Mouse (Mus musculus): ENCODE data around the gene Matk. TPM values are rescaled to one million over a fixed set of nuclear protein-coding genes. Genes with fewer than 3 reads are reported as not detected.
"Not testable (repeated sequence)": the region's sequence is repeated elsewhere in the genome, so short reads cannot be mapped to it uniquely, and the experiment has no call there.

The Matk gene
- polyA plus RNA-seq, 1 experiment from 2014 or later: 2.5 TPM

DNA sequence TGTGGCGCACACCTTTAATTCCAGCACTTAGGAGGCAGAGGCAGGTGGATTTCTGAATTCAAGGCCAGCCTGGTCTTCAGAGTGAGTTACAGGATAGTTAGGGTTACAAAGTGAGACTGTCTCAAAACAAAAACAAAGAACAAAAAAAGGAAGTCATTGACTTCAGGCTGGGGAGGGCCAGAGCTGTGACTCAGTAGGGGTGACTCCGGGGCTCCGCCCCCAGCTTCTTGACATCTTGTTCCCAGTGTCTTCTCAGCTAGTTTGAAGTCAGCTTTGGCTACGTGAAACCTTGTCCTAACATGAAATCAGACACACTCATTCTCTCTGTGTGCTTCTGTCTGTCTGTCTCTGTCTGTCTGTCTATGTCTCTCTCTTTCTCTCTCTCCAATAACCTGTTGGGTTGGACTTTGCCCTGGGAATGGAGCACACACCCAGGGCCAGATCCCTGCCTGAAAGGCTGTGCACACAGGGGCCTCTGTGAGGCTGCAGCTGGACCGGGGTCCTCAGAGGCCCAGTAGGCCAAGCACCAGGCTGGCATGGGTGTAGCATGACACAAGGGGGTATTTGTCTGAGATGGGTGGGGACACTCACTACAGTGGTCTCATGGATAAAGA, 31.2 kb upstream of the Matk start:
- Histone ChIP-seq H3K36me3 (ENCODE audit: control insufficient read depth, insufficient read depth, low read length) (peaks cover 2% of the 10 kb centered on the region; the same call in 1 of the 2 replicates), H3K4me1 (ENCODE audit: control insufficient read depth, insufficient read depth, low read length) (no peaks in the 10 kb centered on the region), H3K9ac (ENCODE audit: low read length) (no peak overlapping the region), H3K4me2 (no peak overlapping the region), H3K27me3 (ENCODE audit: control insufficient read depth, insufficient read depth, low read length) (no peaks in the 10 kb centered on the region), H3K4me3 (ENCODE audit: low read depth, low read length) (no peak overlapping the region), H3K9me3 (ENCODE audit: control insufficient read depth, low read length) (no peaks in the 10 kb centered on the region), H3K27ac (ENCODE audit: low read depth, low read length) (no peak overlapping the region)
- DNase-seq (ENCODE audit: low spot score, missing footprints) (no peak), ATAC-seq (ENCODE audit: low FRiP score) (no peak)
- WGBS: 92% methylated on average over 5 of the region's 5 CpGs

DNA sequence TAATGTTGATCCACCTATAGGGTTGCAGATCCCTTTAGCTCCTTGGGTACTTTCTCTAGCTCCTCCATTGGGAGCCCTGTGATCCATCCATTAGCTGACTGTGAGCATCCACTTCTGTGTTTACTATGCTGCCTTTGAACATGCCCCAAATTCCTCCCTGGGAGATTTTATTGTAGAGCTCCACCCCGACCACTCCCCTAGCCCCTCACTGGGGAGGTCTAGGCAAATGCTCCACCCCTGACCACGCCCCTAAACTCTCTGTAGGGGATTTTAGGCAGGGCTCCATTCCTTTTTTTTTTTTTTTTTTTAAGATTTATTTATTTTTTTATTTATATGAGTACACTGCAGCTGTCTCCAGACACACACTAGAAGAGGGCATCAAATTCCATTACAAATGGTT, 29.0 kb upstream of the Matk start:
- H3K4me3 ChIP-seq (ENCODE audit: low read depth, low read length); H3K9me3 ChIP-seq (ENCODE audit: control insufficient read depth, low read length); DNase-seq (ENCODE audit: low spot score, missing footprints); ATAC-seq (ENCODE audit: low FRiP score); H3K36me3 ChIP-seq (ENCODE audit: control insufficient read depth, insufficient read depth, low read length); H3K27me3 ChIP-seq (ENCODE audit: control insufficient read depth, insufficient read depth, low read length); H3K4me2 ChIP-seq; H3K4me1 ChIP-seq (ENCODE audit: control insufficient read depth, insufficient read depth, low read length); H3K27ac ChIP-seq (ENCODE audit: low read depth, low read length); H3K9ac ChIP-seq (ENCODE audit: low read length): not testable (repeated sequence)
- WGBS: 63% methylated on average over 2 of the region's 2 CpGs

DNA sequence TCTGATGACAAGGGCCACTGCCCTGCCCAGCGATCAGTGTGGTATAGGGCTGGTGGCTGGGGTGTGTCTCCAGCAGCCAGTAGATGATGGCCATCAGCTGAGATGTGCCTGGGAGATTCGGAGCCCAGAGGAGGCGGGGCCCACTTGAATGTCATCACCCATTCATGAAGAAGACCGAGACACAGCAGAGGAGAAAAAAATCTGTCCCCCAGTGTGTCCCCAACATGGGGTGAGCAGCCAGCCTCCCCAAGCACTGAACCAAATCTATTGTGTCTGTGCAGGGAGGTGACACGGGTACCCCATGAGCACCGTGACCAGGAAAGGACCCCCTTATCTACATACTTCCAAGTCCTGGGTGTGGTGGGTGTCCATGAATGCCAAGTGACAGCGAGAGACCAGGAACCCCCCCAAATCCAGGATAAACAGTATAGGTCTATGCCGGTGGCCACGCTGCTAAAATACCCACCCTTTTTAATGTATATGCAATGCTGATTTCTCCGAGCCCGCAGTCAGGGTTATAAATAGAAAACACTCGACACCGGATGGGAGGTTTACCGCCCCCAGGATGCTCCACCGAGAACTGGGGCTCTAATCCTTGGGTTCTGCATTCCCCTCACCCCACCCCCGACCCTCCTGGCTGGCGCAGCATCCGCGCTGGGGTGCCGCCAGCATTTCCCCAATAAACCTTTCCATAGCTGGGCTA, 22.8 kb upstream of the Matk start:
- Histone ChIP-seq H3K27me3 (ENCODE audit: control insufficient read depth, insufficient read depth, low read length) (no peaks in the 10 kb centered on the region; the same call in 1 of the 2 replicates), H3K9ac (ENCODE audit: low read length) (peak overlapping the region; percentile 76), H3K4me2 (peak overlapping the region; percentile 73), H3K4me3 (ENCODE audit: low read depth, low read length) (peak overlapping the region; percentile 51), H3K9me3 (ENCODE audit: control insufficient read depth, low read length) (no peaks in the 10 kb centered on the region), H3K4me1 (ENCODE audit: control insufficient read depth, insufficient read depth, low read length) (peaks cover 12% of the 10 kb centered on the region), H3K27ac (ENCODE audit: low read depth, low read length) (no peak overlapping the region), H3K36me3 (ENCODE audit: control insufficient read depth, insufficient read depth, low read length) (no peaks in the 10 kb centered on the region)
- ATAC-seq (ENCODE audit: low FRiP score): 0 out of 2 replicates have a peak, but pooled peaks have one; percentile 20
- peak; percentile 88 for DNase-seq (ENCODE audit: low spot score, missing footprints)
- WGBS: 11% methylated on average over 20 of the region's 20 CpGs

DNA sequence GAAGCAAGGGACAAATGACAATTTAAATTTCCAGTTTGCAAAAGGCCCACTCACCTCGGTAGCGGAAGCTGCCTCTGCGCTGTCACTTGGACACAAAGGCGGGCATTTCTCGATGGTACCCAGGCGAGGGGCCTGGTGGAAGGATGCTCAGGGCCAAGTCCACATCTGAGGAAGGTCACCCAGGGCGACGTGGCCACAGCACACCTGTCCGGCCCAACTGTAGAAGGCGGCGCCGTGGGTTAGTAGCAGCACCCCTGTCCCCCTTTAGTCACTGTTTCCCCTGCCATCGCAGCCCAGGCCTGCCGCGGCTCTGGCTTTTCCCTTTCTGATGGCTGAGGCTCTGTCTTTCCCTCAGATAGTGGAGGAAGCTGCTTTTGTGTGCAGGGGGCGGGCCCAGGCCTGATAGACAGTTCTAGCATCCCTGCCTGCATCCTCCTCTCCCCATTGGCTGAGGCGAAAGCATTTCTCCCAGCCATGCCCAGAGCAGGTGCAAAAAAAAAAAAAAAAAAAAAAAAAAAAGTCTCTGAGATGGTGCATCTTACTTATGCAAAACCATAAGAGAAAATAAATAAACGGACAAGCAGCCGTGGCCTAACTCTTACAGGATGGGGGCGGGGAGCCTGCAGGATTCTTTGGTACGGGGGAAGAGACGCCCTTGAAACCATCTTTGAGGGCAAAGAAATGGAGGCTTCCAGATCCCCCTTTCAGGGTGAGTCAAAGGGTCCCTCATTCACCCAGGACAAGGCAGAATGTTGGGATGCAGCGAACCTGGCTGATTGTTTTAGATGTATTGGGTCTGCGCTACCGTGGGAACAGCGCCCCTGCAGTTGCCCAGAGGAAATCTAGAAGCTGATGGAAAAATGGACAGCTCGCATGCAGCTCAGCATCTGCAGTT, 22.1 kb upstream of the Matk start, which contains the start of gene Atcay:
TSS of gene Atcay (minus strand) at position 396 of the 895 bp plus-strand sequence.
- DNase-seq (ENCODE audit: low spot score, missing footprints) (peak; percentile 94), ATAC-seq (ENCODE audit: low FRiP score) (peak; percentile 88)
- Histone ChIP-seq H3K27me3 (ENCODE audit: control insufficient read depth, insufficient read depth, low read length) (no peaks in the 10 kb centered on the region; the same call in 1 of the 2 replicates), H3K9me3 (ENCODE audit: control insufficient read depth, low read length) (no peaks in the 10 kb centered on the region), H3K27ac (ENCODE audit: low read depth, low read length) (0 out of 2 replicates have a peak within 1 kb of the TSS, but pooled peaks have one; percentile 46), H3K4me2 (peak within 1 kb of the TSS; percentile 73), H3K4me1 (ENCODE audit: control insufficient read depth, insufficient read depth, low read length) (peaks cover 12% of the 10 kb centered on the region), H3K36me3 (ENCODE audit: control insufficient read depth, insufficient read depth, low read length) (no peaks in the 10 kb centered on the region), H3K4me3 (ENCODE audit: low read depth, low read length) (peak within 1 kb of the TSS; percentile 51), H3K9ac (ENCODE audit: low read length) (peak within 1 kb of the TSS; percentile 76)
- WGBS: 5% methylated on average over 27 of the region's 27 CpGs

DNA sequence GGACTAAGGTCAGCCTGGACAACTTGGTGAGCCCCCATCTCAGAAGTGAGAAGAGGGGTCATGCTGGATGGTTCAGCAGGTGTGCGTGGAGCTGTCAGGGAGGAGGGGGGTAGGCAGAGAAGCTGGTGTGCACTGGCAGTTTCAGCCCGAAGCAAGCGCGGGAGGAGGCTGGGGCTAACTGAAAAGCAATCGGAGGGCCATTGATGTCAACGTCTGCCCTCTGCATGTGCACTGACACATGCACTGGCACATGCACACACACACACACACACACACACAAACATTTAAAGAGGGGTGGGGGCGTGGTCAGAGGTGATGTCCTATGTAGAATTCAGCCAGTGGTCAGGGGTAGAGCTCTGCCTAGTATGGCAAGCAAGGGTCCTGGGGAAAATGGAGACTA, 21.3 kb upstream of the Matk start:
- no peaks in the 10 kb centered on the region for H3K9me3 ChIP-seq (ENCODE audit: control insufficient read depth, low read length)
- H3K27ac ChIP-seq (ENCODE audit: low read depth, low read length): no peak overlapping the region
- H3K9ac ChIP-seq (ENCODE audit: low read length): no peak overlapping the region; the same call in 1 of the 2 replicates
- no peaks in the 10 kb centered on the region; the same call in 1 of the 2 replicates for H3K27me3 ChIP-seq (ENCODE audit: control insufficient read depth, insufficient read depth, low read length)
- H3K4me3 ChIP-seq (ENCODE audit: low read depth, low read length): peak overlapping the region; percentile 51; the same call in 1 of the 2 replicates
- peaks cover 12% of the 10 kb centered on the region for H3K4me1 ChIP-seq (ENCODE audit: control insufficient read depth, insufficient read depth, low read length)
- 52% methylated on average over 7 of the region's 7 CpGs for WGBS
- ATAC-seq (ENCODE audit: low FRiP score): no peak
- no peaks in the 10 kb centered on the region for H3K36me3 ChIP-seq (ENCODE audit: control insufficient read depth, insufficient read depth, low read length)
- no peak for DNase-seq (ENCODE audit: low spot score, missing footprints)
- H3K4me2 ChIP-seq: peak overlapping the region; percentile 73

DNA sequence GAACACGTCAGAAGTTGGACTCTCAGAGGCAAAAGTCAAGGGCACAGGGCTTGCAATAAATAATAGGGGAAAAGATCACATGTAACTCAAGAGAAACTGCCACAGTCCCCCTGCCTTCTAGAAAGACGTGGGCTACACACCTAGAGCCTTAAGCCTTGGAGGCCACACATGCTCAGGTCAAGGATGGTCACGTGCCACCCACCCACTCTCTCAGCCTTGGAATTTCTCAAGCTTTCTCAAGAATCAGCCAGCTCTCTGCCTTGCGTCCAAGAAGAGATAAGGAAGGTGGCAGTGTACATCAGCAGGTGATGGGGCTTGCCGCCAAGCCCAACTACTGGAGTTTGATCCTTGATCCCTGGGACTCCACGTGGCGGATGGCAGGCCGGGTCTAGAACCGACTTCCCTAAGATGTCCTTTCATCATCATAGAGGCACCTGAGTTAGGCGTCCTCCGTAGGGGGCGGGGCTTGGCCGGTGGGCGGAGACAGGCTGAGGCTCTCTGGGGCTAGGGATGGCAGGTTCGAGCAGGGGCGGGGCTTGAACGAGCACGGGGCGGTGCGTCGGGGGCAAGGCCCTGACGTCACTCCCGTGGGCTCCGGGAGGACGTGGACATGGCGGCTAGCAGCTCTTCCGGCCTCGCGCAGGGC, 20.0 kb upstream of the Matk start, which contains the start of gene Zfr2:
TSS of gene Zfr2 (plus strand) at position 576 of the 646 bp plus-strand sequence.
- peaks cover 12% of the 10 kb centered on the region for H3K4me1 ChIP-seq (ENCODE audit: control insufficient read depth, insufficient read depth, low read length)
- H3K27ac ChIP-seq (ENCODE audit: low read depth, low read length): no peak within 1 kb of the TSS

DNA sequence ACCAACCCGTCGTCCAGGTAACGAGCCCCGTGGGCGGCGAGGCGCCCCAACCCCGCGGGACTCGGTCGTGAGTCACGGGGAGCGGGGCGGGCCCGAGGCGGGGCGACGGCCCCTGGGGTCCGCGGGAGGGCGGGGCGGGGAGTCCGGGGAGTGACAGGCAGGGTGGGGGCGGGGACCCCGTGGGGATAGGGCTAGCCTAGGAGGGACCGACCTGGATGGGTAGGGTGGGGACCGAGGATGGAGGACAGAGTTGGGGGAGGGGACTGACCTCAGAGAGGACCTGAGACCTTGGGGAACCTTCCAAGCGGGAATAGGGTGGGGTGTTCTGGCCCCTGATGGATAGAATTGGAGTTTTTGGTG, 19.5 kb upstream of the Matk start:
- 1% methylated on average over 28 of the region's 28 CpGs for WGBS
- no peak overlapping the region for H3K27ac ChIP-seq (ENCODE audit: low read depth, low read length)

More for the DNA sequence above, 20.0 kb upstream of the Matk start, which contains the start of gene Zfr2:
- peak within 1 kb of the TSS; percentile 74 for H3K4me3 ChIP-seq (ENCODE audit: low read depth, low read length)
- peak within 1 kb of the TSS; percentile 67 for H3K4me2 ChIP-seq
- no peaks in the 10 kb centered on the region for H3K9me3 ChIP-seq (ENCODE audit: control insufficient read depth, low read length)
- peak within 1 kb of the TSS; percentile 73 for H3K9ac ChIP-seq (ENCODE audit: low read length)
- H3K36me3 ChIP-seq (ENCODE audit: control insufficient read depth, insufficient read depth, low read length): no peaks in the 10 kb centered on the region
- H3K27me3 ChIP-seq (ENCODE audit: control insufficient read depth, insufficient read depth, low read length): no peaks in the 10 kb centered on the region; the same call in 1 of the 2 replicates
- 10% methylated on average over 29 of the region's 29 CpGs for WGBS
- ATAC-seq (ENCODE audit: low FRiP score): peak; percentile 77
- DNase-seq (ENCODE audit: low spot score, missing footprints): peak; percentile 96

DNA sequence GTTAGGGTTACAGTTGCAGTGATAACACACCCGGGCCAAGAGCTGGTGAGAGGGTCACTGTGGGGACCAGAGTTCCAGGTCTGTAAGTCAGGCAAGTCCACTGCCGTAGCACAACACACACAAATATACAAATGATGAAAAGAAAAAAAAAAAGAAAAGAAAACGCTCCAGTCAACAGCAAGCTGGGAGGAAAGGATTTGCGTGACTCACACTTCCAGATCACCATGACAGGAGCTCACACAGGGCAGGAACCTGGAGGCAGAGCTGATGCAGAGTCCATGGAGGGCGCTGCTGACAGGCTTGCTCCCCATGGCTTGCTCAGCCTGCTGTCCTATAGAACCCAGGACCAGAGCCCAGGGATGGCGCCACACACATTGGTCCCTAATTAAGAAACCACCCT, 18.5 kb upstream of the Matk start:
- ATAC-seq (ENCODE audit: low FRiP score) (no peak), DNase-seq (ENCODE audit: low spot score, missing footprints) (no peak)
- Histone ChIP-seq H3K36me3 (ENCODE audit: control insufficient read depth, insufficient read depth, low read length) (no peaks in the 10 kb centered on the region), H3K27ac (ENCODE audit: low read depth, low read length) (no peak overlapping the region), H3K27me3 (ENCODE audit: control insufficient read depth, insufficient read depth, low read length) (no peaks in the 10 kb centered on the region; the same call in 1 of the 2 replicates), H3K4me2 (no peak overlapping the region), H3K4me1 (ENCODE audit: control insufficient read depth, insufficient read depth, low read length) (peaks cover 12% of the 10 kb centered on the region), H3K9me3 (ENCODE audit: control insufficient read depth, low read length) (no peaks in the 10 kb centered on the region), H3K9ac (ENCODE audit: low read length) (no peak overlapping the region), H3K4me3 (ENCODE audit: low read depth, low read length) (no peak overlapping the region)
- 76% methylated on average over 6 of the region's 6 CpGs for WGBS

More for the DNA sequence above, 19.5 kb upstream of the Matk start:
- peak; percentile 70 for ATAC-seq (ENCODE audit: low FRiP score)
- Histone ChIP-seq H3K4me2 (peak overlapping the region; percentile 67), H3K9ac (ENCODE audit: low read length) (peak overlapping the region; percentile 73), H3K4me3 (ENCODE audit: low read depth, low read length) (peak overlapping the region; percentile 74), H3K27me3 (ENCODE audit: control insufficient read depth, insufficient read depth, low read length) (no peaks in the 10 kb centered on the region; the same call in 1 of the 2 replicates), H3K36me3 (ENCODE audit: control insufficient read depth, insufficient read depth, low read length) (no peaks in the 10 kb centered on the region), H3K4me1 (ENCODE audit: control insufficient read depth, insufficient read depth, low read length) (peaks cover 12% of the 10 kb centered on the region), H3K9me3 (ENCODE audit: control insufficient read depth, low read length) (no peaks in the 10 kb centered on the region)
- no peak for DNase-seq (ENCODE audit: low spot score, missing footprints)

Measured in midbrain, embryonic 11.5 days (tissue).